Mouse (Mus musculus): Measurements from ENCODE around the gene Kif5c. TPM values are rescaled to one million over a fixed set of nuclear protein-coding genes. Genes with fewer than 3 reads are reported as not detected.

Gene Kif5c
- polyA plus RNA-seq (2012; rRNA removed), result 73.8 and 143 TPM in 2 replicates

DNA sequence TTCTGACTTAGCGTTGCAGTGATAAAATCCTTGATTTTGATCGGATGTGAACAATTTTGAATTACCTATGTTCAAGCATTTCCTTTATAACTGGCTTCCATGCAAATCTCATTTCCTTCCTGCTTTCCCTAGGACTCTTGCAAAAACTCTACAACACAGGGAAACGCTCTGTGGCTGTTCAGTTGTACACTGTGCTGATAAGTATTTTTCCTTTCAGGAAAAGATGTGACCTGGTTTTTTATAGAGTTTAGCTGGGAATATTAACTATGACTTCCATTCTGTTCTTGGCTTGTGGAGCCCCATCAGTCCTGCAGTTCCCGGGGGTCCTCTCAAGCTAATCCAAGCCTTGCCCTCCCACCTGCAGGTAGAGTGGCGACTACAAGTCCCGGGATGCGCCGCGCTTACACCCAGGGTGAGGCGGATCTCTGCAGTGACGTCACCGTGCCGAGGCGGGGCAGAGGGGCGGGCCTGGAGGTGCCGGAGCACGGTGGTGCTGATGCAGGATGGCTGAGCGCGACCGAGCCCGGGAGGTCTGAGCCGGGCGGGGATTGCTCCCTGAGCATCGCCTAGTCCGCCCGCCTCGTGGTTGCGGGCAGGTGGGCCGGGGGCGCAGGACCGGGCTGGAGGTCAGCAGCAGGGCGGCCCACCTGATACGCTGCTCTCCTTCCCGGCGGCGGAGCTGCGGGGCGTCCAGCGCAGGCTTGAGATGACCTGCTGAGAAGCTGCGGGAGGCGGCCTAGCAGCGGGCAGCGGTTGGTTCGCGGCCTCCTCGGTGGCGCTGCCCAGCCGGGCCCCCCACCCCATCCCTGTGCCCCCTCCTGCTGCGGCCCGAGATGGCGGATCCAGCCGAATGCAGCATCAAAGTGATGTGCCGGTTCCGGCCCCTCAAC, at the start of gene Kif5c:
Gene Kif5c, plus strand, starts transcription at position 470 of the 890 bp plus-strand sequence.

GRCm38 (mm10) chr2:49787376-49788050, 168.4 kb downstream of the Kif5c start, which contains the start of gene Lypd6b:
Gene Lypd6b (plus strand): TSS chr2:49787688.

Other genes starting within 250 kb of the Kif5c start
- 16.2 and 26.6 TPM in 2 replicates for gene Epc2, start 167.8 kb upstream of the Kif5c start, polyA plus RNA-seq (2012; rRNA removed)
- gene Lypd6b, start 168.4 kb downstream of the Kif5c start, polyA plus RNA-seq (2012; rRNA removed), result 0.64 and 1.6 TPM in 2 replicates